Mouse (Mus musculus) lung, postnatal 10 days (tissue): ENCODE measurements at regions not wholly inside any gene's neighbourhood (a gene's known extent, or its start where the extent isn't known, plus 50 kb on each side); places are given as distances from the start of the nearest gene placed in this dataset.
A peak's percentile ranks its signal among the peaks of the same experiment; 100 is the strongest.

Experiments
- DNase-seq: peaks from one replicate; pipeline ENCODE4 v3.0.0; 2021

DNA sequence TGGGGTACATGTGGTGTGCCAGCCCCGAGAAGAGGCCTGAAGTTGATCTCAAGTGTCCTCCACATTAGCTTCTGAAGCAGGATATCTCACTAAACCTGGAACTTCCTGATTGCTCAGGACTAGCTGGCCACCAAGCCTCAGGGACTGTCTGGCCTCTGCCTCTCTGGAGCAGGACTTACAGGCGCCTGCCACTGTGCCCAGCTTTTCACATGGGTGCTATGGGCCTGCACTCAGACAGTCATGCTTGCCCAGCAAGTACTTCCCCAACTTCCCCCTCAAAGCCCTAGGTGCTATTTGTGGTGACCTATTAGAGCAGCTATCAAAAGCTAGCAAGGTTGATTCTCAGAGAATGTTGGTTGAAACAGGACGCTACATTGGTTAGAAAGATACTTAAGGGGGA lies 220.0 kb downstream of the CK137956 start:
- DNase-seq = no peak

DNA sequence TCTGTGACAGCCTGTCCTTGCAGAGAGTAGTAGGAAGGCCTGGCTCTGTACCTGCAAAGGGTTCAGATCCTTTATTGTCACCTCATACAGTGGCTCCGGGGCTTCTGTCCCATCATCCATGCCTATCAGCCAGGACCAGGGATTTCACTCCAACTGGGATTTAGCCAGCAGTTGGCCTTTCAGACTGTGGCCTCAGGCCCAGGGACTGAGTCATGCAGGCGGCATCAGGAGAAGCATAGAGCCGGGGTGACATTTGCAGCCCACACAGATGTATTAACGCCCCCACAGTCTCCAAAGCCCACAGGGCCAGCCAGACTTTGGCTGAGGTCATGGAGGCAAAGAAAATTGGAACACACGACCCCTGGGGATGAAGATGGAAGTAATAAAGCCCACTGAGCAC lies 222.9 kb downstream of the CK137956 start:
- DNase-seq = no peak

DNA sequence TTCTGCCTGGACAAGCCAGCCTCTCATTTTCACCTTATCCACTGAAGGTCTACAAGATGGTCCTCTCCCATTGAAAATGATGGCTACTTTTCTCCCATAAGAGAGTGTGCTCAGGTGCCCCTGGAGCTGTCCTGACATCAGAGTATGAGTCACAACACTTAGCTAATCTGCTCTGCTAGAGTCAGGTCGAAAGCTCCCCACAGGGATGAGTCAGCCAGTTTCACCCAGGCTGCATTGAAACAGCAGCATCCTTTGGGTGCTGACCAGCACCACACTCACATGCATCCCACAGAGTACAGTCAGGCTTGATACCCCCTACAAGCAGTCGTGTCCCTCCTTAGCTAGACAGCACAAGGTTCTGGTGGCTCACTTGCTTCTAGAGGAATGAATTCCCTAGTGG lies 234.0 kb downstream of the CK137956 start:
- no peak for DNase-seq

DNA sequence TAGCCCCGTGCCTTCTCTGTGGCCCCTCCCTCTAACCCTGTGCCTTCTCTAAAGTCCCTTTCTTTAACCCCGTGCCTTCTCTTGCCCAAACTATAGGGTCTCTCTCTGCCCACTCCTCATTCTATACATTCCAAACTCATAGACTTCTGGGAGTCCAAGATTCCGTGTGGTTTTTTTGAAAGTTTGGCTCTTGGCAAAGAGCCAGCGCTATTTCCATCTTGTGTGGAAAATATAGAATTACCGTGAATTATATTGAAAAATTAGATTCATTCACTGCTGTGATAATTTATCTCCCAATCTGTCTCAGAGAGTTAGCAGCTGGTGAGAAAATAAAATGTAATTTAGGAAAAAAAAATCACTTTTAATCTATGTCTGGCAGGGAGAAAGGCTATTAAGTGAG lies 234.6 kb downstream of the CK137956 start:
- DNase-seq = no peak

DNA sequence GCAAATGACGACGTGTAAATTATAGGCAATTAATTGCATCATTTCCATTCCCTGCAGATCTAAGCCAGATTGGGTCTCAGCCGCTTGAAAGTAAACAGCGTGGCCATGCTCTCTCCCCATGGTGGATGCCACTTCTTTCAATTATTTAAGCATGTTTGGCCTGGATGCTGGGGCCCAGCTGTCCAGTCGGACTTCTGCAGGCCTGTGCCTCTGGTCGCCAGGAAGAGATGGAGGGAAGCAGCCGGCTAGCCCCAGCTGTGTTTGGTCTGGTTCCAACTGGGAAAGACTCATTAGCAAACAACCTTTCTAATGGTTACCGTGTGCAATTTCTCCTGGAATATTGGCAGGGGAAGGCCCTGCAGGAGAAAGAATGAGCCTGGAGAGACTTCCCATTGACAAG lies 236.1 kb downstream of the CK137956 start:
- no peak for DNase-seq

DNA sequence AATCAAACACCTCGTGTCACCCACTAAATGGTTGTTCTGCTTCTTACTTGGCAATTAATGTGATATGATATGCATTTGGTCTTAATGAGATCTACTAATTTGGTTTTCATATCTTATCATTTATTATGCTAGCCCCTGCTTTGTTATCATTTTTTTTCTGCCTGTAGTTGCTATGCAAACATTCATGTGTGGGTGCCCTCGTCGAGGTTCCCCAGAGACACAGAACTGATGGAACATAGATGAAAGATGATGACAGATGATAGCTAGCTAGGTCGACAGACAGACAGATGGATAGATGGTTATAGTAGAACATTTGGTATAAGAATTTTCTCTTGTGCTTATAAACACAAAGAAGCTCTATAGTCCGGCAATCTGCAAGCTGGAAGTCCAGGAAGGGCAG lies 252.1 kb downstream of the CK137956 start:
- DNase-seq = no peak

DNA sequence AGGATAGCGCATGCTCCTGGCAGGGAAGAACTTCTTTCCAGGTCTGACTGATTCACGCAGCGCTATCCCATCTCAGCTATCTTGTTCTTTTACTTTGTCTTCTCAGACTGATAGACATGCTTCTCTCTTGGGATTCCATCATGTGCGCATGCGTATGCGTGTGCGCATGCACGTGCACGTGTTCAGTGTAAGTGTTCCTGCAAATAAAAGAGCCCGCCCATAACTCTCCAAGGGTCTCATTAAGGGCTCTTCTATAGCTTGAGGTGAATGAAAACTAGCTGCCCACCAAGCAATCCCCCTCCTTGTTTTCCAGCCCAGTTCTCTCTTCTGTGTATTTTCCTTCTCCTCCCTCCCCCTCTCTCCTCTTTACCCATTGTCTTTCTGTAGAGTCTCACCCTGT lies 258.5 kb downstream of the CK137956 start:
- DNase-seq = no peak

DNA sequence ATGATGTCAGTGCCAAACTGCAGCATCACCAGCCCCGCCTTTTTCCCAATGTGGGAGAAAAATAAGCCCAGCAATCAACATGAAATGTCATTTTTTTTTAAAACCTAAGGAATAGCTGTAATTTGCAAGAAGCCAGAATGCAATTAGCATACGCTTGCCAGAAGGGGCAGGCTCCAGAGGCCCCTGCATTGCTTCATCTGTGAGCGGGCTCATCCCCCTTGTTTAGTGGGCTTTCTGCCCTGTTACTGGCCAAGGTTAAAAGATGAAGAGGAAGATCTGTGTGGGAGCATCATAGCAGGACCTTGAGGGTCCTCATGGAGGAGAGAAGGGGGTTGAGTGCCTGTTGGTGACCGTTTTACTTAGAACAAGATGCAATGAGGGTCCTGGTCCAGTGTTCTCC lies 259.9 kb downstream of the CK137956 start:
- no peak for DNase-seq

DNA sequence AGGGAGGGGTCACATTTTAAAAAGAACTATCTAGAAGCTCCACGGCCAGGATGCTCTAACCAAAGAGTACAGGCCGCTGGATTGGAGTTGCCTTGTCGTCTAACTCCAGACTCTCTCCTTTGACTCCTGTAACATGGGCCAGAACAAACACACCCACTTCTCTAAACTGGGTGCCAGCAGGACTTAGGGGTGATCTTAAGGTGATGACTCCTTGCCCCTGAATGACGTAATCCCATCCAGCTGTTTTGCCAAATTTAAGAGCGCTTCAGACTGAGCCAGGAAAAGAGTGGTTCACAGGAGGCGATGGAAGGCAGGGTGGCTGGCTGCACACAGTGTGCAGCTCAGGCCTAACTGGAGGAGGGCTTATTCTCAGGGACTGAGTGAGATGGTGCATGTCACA lies 261.0 kb downstream of the CK137956 start:
- DNase-seq = no peak

DNA sequence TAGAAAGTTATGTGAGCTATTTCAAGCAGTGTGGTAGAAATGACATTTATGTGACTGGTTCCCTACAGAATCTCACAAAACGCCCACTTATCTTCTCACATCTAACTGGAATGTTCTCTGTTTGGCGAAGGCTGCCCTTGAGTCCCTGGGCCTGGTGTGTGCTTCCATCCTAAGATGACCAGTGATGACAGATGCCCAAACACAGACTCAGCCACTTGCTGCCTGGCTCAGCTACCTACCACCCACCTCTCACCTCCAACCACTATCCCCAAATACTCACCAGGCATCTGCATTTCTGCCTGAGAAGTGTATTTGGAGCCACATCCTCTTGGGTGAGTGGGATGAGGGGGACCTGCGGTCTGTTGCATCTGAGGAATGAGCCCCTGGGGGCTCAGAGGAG lies 262.6 kb downstream of the CK137956 start:
- DNase-seq = no peak

DNA sequence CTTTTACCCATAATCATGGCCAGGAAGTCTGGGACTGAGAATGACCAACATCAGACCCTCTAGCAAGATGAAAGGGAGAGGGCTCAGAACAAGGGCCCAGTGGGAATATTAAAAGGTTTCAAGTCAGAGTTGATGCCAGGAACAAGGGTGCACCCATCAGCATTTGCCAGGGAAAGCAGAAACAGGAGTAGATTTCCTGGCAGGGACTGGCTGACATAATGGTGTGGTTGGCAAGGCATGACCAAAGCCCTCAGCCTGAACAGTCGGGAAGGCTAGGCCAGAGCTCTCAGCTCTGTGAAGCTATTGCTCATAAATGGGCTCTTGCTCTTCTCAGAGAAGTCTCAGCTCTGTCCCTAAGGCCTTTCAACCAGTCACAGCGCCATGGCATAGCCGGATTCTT lies 263.6 kb downstream of the CK137956 start:
- no peak for DNase-seq

DNA sequence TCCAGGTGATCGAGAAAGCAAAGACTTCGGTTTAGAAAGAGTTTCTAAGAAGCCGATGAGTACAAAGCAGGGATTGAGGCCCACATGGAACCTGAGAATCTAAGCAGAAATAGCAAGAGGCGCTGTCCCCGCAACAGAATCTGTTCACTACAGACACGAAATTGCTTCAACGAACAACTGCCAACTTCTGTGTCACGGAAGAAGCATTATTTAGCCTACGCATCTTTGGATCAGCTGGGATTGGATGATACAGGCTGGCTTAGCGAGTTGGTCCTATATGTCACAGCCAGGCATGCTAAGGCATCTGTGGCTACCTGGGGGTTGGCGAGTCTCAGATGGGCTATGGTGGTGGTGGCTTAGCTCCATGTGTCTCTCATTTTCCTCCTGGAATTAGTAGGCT lies 269.1 kb downstream of the CK137956 start:
- DNase-seq = no peak

DNA sequence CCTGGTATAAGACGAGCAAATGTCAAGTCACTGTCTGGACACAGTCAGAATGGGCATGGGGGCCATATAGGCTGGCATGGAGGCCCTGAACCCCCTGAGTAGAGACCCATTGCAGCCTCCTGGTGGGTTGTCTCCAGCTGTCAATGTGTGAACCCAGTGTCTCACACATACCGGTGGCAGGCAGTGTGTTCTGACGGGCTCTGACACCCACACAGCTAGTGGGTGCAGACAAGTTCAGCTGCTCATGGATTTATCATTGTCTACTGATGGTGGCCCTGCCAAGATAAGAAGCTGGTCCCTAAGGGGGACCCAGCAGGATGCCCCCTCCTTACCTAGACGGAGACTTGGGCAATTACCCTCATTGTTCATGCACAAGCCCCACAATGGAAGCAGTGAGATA lies 280.8 kb downstream of the CK137956 start:
- no peak for DNase-seq

DNA sequence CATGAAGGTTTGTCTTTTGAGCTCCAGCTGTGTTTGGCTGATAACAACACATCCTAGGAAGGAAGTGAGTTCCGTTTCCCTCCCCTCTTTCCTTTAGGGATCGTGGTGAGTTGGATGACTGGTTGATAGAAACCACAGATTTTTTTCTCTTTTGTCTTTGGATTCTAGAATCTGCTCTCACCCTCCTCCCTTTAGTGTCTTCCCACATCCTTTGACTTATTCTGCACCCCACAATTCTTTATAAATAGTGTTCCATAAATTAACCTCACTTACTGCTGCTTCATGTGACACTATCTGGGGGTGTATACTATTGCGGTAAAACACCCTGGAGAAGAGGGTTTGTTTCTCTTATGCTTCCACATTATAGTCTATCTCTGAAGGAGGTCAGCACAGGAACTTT lies 285.7 kb downstream of the CK137956 start:
- no peak for DNase-seq

DNA sequence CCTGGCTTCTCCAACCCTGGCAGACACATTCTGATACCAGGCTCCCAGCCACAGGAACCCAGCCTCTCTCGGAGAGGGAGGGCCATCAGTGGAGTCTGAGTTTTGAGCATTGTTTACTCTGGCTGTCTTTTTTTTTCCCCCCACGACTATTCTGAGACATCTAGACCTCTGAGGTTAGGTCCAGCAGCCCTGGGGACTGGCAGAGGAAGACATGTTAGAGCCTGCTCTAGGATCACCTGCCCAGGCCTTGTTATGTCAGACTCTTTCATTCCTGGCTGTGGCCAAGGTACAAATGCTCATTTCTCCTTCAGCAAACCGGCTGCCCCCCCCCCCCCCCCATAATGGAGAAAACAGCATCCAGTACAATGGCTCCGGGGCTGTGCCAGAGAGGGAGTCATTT lies 291.4 kb downstream of the CK137956 start:
- DNase-seq = no peak

DNA sequence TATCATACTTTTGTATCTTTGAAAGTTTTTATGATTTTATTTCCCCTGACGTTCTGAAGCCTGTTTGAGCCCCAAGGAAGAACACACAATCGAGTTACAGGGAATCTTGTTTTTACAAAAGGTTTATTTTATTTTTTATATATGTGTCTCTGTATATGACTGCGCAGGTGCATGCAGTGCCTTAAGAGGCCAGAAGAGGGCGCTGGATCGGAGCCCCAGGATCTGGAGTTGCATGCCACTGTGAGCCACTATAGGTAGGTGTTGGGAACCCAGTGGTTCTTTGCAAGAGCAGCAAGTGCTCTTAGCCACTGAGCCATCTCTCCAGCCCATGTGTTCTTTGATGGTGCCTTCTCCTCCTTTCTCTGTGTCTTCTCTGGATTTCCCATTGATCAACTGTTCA lies 292.3 kb downstream of the CK137956 start:
- DNase-seq = no peak

DNA sequence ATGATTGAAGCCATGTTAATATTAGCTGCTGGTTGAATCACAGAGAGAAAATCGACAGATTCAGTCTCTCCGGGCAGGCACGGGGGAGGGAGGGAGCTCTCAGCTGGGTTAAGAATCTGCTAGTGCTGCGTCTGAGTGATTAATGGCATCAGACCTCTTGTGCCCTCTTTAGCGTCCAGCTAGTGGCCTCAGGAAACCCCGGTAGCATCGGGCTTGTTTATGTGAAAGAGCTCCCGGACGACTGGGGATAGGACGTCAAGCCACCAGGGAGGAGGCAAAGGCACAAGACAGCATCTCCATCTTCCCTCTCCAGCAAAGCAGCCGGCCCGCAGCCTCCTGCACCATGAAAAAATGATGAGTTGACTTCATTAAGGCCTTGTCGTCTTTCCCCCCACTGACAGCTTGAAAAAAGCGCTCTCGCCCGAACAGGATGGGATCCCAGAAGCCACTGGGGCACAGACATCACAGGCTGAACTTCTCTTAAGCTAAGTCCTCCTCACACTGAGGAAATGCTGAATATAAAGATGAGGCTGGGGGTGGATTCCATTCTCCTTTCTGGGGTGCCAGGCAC lies 294.9 kb downstream of the CK137956 start:
- DNase-seq = peak; percentile 4

DNA sequence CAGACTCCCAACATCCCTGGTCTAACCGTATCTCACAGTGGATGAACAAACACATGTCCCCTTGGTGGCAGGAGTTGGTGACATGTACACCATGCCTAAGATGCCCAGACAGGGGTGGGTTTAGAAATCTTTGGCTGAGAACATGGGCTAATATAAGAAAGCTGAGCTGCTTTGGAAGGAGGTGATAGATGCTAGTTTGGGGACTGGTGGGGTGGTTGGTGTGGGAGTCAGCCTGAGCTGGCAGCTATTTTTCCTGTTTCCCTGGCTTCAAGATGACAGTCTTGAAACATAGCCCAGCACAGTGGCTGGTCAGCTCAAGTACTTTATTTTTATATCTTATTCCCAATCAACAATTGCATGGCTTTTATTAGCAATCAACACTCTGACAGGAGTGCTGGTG lies 302.0 kb upstream of the Gjb5 start:
- DNase-seq = no peak

DNA sequence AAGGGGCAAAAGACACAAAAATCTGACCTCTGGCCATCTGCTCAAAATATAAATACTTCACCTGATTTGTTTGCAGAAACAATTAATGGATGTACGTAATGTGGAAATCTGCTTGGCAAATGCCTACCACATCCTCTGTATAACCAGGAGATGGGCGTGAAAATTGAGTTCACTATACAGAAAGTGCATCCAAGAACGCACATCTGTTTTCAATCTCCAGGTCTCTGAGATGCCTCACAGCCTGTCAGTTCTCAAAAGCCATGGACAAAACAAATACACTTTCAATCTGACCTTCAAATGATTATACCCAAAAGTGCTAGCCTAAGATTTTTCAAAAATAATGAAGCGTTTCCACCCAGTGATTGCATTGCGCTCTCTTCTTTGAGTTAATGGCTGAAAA lies 293.6 kb upstream of the Gjb5 start:
- no peak for DNase-seq

DNA sequence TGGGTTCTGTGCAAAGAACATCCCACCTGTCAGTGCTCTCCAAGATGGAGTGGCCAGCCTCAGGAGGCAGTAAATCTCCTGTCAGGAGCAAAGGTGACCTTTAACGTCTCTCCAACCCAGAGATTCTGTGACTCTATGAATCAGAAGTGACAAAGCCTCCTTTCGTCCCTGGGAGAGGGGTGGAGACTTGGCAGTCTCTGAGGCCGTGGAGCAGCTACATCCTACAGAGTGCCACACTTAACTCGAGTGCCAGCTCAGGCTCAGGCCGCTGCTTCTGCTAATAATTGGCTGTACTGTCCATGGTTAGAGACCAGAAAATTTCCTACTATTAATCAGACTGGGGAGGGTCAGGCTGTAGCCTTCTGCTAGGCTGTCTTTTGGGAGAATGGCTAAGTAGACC lies 290.0 kb upstream of the Gjb5 start:
- no peak for DNase-seq

DNA sequence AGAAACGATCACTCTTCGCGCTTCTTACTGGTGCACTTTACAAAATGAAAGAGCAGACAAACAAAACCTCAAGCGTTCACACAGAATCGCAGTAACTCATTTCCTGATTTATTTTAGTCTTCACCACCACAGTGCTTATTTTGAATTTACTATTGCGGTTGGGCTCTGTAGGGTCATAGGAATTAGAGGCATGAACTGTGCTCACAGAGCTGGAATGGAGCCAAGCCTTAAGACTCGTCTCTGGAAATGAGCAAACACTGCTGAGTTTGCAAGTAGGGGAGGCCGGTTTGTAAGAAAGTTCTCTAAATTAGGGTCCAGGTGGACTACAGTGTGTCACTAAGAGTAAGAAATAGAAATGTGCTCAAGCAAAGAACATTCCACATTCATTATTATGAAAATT lies 289.2 kb upstream of the Gjb5 start:
- DNase-seq = peak; percentile 6

DNA sequence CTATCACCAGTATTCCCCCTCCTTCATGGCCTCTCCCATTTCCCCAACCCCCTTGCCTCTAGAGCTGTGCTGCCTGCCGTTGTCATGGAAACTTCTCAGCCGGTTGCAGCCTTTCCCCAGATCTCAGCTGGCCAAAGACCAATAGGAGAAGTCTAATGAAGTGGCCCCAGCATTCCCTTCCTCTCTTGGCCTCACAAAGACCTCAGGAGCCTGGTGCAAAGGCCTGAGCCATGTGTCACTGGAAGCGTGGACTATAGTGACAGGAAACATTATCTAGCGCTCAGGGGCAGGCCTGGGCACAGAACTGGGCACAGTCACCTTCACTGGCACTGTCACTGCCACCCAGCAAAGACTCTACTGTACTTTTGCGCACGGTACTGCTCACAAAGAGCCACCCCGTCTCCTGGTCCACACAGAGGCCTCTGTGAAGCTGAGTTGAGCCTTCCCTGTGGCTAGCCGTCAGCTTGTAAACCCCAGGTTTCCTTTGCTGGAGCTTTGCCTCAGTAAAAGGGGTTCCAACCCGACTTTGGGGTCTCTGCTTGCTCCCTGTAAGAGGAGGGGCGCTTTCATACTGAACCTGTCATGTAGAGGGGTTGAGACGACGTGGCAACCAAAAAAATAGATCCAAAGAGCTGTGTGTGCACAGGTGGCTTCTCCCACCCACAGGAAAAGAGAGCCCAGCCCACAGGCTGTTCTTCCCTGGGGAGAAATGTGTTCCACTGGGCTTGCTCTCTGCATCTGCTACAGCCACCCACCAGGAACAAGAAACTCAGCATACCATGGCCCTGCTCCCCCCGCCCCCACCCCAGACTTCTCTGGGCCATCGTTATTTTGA lies 282.5 kb upstream of the Gjb5 start:
- peak; percentile 6 for DNase-seq

DNA sequence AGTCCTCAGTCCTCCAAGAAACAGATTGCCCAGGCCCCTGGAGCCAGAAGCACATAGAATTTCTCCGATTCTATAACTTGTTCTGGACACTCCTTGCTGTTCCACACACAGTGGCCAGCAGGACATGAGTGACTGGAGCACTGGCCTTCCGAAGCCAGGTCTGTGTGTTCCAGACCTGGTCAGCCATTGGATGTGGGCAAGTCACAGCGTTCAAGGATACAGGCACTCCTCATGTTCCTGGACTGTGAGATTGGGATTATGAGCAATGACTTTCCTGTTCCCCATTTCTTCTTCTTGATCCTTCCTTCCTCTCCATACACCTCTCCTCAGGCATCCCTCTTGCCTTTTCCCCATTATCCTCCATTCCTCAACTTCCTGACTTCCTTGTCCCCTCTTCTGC lies 281.8 kb upstream of the Gjb5 start:
- no peak for DNase-seq

DNA sequence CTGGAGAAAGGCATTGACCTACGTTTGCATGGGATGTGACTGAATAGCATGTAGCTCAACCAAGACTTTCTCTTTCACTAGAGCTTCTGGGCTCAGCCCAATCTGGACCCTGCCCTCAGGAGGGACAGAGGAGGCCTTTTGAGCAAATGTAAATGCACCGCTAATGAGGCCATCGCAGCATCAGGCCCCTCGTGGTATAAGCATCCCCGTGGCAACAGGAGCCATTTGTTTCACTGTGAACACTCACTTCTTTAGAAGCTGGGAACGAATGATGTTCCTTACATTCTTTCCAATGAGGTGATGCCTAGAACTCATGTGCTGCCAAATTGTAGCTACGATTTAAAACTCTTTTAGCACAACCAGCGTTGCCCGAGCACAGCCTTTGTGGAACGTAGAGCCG lies 279.0 kb upstream of the Gjb5 start:
- no peak for DNase-seq

DNA sequence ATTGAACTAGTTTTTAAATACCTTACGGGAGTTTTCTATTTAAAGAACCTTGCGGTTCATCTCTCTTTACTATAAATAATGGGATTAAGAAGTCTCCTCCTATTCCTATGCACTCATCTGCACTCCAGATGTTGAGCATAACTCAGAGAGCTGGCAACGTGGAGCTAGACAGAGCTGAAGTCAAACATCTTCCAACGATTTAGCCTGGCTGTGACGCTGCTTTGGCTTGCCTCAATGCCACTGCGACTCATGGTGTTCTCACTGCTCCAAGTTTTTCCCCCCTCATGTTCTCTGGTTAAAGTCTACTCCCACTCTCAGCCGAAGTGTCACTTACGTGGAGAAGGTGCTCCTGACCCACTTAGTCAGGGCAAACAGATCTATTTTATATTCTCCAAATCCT lies 277.3 kb upstream of the Gjb5 start:
- DNase-seq = no peak
